Mouse (Mus musculus) A20 (cell line): Measurements from ENCODE around the gene Kcnk16.
"Not testable (repeated sequence)": the region's sequence is repeated elsewhere in the genome, so short reads cannot be mapped to it uniquely, and the experiment has no call there.

Source experiments
- DNase-seq: peaks from one replicate; pipeline ENCODE4 v3.0.0-alpha.2; 2011; ENCODE audit warnings: low read depth, low spot score

Kcnk16 gene

DNA sequence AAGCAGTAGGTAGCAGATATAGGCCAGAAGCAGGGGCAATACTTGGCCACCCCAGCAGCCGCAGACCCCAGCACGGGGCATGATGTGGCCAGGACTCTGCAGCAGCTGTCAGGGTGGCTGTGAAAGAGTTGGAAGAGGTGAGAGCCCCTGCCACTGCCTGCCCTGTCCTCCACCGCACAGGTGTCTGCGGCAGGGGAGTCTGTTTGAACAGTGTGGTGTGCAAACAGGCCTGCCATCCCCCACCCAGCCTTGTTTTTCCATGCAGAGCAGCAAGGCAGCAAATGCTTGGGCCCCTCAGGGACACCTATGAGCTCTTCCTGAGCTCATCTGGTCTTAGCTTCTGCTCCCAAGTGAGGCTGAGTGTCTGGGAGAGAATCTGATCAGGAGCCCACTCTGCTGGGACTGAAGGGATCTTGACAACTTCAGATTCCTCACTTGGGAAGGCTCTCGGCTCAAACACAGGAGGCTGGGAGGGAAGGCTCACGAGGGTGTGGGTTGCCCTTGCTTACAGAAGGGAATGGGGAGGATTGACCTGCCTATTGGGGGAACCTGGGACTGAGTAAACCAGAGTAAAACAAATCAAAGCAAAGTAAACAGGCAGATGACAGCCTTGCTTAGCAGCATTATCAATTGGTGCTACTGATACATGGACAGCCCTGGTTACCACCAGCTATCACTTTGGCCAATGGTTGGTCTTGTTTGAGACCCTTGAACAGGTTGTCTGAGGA lies at the start of gene Kcnk16:
TSS of gene Kcnk16 (minus strand) at position 118 of the 728 bp plus-strand sequence.
- DNase-seq = no peak

DNA sequence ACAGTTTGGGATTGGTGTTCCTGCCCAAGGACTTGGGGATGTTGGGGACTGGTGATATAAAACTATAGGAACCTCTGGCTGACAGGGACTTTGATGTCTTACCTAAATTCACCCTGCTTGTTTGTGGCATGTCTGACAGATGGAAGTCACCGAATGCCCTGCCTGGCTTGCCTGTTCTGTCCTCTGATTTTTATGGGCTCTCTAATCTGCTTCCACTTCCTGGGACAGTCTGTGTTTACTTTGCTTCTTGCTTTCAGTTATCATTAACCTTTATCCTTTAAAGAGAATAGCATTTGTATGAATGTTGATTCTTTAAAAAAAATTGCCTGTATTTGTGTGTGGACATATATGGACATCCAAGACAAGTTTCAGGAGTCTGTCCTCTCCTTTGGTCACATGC lies 46.1 kb upstream of the Kcnk16 start:
- DNase-seq = no peak

DNA sequence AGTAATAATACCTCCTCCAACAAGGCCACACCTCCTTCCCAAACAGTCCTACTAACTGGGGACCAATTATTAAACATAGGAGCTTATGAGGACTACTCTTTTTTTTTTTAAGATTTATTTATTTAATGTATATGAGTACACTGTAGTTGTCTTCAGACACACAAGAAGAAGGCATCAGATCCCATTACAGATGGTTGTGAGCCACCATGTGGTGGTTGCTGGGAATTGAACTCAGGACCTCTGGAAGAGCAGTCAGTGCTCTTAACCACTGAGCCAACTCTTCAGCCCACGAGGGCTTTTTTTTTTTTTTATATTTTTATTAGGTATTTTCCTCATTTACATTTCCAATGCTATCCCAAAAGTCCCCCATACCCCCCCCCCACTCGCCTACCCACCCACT lies 36.1 kb upstream of the Kcnk16 start:
- not testable (repeated sequence) for DNase-seq

DNA sequence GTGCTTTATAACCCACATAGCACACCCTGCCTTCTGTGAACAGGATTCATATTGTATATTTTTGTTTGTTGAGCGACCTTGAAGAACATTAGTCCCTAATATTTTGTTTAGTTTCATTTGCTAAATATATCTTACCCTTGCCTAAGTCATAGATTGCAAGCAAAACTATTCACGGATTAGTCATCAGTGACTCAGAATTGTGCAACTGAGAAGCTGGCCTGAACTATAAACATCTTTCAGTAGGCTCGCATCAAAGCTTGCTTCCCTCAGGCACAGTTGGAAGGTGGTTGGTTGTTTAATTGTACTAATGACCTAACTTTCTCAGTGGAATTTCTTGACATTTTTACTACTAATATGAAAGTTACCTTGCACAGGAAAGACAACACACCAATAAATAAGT lies 29.1 kb upstream of the Kcnk16 start:
- DNase-seq = no peak

DNA sequence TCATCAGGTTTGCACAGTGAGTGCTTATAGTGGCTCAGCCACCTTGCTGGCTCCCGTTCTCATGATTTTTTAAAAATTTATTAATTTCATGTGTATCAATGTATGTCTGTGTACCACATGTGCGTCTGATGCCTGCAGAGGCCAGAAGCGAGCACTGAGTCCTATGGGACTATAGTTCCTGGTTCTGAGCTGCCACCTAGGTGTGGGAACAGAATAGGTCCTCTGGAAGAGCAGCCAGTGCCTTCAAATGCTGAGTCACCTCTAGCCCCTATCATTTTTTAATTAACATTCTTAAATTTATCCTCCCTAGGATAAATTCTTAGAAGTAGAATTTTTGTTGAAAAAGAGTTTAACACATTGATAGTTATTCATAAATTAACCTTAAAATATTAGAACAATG lies 28.6 kb upstream of the Kcnk16 start:
- no peak for DNase-seq

DNA sequence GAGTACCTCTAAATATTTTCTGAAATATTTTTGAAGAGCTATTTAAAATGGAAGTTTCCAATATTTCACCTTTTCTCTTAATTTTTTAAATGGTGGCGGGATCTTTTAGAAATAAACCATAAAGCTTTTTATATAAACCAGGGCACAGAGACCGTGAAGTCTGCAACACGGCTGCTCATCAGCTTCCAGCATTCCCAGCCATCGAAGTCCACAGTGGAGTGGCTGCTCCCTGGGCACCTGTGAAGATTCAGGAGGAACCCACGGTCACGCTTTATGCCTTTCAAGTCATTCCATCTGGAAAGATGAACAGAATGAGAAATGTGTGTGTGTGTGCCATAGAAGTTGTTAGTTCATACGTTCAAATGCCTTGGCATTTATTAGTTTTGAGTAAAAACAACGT lies 25.9 kb upstream of the Kcnk16 start:
- no peak for DNase-seq

DNA sequence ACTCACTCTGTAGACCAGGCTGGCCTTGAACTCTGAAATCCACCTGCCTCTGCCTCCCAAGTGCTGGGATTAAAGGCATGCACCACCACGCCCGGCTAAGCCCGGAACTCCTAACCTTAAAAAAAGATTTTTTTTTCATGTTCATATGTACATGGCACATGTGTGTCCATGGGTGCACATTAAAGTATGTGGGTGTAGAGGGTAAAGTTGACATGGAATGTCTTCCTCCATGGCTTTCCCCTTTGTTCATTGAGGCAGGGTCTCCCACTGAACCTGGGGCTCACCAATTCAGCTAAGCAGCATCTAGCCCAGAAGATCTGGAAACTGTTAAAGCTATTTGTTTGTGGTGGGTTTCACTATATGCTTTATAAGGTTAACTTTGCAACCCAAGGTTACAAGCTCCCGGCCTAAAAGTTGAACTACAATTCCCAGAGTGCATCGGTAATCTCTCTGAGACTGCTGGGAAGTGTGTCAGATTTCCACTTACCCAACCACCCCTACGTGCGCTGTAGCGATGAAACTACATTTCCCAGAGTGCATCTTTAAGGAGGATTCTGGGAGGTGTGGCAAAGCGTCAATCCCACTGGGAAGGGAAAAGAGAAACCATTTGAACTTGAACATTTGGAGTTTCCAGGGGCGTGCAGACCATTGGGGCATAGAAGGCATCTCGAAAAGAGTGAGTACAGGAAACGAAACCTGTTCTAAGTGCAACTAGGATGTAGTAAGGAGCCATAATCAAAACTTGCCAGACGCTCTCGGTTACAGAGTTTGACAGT lies 25.3 kb upstream of the Kcnk16 start, which contains the start of gene Nudt13:
TSS of gene Nudt13 (plus strand) at position 581 of the 776 bp plus-strand sequence.
- DNase-seq = peak; percentile 90

DNA sequence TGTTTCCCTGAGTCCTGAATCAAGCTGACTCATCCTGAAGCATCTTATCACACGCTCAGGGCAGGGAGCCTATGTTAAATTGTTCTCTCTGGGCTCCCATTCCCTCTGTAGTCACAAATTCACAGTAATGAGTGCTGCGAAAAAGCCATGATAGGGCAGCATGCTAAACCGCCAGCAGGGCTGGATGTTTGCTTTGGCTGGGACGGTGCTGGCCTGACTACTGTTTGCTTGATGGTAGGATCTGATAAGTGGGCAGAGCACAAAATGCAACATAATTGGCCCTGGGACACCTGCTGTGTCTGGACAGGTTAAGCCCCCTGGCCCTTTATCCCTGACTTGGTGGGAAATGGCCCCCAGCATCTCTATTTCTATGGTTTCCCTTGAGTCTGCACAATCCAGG lies 22.4 kb upstream of the Kcnk16 start:
- no peak for DNase-seq

DNA sequence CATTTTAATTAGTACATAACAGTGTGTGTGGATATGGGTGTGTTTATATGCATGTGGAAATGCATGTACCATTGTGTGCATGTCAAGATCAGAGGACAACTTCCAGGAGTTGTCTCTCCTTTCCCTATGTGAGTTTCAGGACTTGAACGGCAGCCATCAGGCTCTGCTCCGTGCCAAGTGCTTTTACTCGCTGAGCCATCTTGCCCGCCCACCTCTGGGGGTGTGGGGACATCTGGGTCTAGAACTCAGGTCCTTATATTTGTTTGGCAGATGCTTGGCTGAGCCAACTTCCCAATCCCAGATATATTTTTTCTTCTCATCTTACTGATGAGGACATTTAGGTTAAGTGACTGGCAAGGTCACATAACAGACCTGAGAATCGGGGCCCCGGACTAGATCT lies 578 bp downstream of the Kcnk16 start:
- no peak for DNase-seq

DNA sequence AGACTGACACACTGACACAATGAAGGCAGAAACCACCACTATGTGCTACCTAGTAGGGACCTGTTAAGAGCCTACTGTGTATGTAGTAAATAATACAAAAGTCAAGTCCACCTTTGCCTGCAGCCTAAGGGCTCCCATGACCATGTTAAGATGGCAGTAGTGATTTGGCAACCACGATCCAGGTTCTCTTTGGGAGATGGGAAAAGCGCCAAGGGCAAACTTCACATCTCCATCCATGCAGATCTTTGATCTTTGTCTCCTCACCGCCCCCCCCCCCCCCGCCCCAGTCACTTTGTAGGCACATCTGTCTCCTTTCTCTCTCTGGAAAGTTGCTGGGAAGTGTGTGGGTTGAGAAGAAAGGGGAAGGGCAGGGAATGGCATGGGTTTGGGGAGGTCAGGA lies 6.7 kb downstream of the Kcnk16 start:
- no peak for DNase-seq

DNA sequence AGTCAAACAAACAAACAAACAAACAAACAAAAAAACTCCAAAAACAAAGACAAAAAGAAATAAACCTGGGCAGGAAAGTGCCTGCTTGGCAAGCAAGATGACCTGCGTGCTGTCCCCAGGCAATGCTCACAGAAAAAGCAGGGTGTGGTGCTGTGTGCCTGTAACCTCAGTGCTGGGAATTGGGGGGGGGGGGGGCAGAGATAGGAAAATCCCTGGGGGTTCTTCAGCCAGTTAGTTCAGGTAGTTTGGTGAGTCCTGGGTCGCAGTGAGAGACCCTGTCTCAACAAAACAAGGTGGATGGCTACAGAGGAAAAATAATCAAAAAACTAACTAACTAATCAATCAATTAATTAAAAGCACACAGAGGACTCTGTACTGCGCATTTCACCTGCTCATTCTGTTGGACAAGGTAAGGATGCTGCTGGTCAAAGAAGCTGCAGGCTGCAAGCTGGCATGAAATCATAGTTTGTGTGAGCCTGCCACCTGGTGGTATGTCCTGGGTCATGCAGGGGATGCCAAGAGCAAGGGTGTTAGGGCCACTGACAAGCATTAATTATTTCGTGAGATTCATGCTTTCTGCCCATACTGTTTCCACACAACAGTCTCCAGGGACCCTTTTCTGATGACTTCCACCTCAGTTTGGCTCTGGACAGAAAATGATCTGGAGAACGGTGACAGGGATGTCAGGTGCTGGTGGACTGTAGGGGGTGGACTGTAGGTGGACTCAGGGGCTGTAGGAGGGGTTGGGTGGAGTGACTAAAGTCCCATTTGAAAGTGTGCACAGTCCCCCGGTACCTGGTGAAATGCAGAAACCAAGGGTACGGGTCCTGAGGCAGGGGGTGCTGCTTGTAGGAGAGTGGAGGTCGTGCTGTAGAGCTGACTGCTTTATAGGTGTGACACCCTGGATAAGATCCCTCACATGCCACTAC lies 10.6 kb downstream of the Kcnk16 start:
- peak; percentile 67 for DNase-seq

DNA sequence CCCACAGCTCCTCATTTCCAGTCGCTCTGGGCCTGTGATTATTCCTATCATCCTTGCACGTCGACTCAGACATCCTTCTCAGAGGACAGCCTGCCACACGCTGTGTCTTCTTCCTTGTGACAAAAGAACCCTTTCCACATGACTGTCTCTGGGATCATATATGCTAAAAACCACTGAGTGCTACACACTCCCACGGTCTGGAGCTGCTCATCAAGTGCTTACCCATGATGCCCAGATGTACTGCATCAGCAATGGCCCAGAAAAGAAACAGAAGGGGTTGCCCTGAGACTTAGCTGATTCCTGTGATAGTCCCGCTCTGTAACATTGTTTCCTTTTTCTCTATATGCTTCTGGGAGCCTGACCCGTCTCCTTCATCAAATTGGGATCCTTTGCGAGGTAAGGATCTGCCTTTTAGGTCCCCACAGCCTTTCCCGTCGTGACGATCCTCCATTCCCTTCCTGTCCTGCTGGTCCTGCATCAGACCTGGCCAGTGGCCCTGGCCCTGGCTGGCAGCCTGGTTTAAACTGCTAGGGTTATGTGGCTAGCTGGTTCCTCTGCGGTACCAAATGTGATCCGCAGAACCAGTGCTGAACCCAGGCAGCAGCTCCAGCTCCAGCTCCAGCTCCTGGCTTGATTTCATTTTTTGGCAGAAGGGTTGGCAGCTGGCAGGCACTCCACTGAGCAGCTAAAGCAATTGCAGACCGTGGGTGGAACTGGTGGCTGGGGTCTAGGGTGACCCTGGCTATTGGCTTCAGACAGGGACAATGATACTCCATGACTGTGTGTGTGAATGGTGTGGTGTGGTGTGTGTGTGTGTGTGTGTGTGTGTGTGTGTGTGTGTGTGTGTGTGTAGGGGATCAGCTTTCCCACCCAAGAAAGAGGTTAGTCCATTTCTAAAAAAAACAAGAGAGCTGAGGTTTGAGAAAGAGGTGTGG lies 18.5 kb downstream of the Kcnk16 start:
- no peak for DNase-seq

DNA sequence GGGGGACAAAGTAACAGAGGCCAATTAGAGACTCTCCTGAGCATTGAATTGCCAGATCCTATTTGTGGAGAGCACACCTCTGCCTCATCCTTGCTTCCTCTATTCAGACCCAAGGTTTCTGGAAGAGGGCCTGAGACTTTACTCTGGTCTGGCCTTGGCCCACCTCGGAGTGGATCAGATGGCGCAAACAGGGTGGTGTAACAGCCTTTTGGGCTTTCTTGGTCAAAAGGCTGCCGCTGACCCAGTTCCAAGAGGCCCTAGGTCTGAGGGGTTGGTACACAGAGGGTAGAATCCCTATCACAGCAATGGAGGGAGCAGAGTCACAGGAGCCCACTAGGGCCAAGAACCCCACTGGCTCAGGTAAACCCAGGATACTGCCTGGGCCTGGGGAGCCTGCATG lies 21.0 kb downstream of the Kcnk16 start:
- DNase-seq = no peak

DNA sequence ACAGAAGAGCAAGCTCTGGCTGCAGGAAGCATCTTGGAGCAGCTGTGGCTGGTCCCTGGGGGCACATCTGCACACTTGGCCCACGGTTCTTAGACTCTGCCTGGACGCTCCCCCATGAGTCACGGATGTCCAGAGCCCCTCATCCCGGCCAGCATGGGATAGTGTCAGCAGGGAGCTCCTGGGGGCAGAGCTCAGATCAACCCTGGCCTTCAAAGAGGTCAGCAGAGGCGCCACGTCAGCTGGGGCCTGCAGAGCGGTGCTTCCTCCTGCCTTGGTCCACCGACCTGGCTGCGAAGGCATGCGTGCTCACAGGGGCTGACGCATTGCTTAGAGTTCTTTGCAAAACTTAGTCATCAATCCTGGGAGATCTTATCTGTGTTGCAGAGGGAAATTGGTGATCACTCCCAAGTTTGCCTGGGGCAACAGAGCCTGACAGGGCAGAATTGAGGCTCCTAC lies 22.2 kb downstream of the Kcnk16 start:
- no peak for DNase-seq

DNA sequence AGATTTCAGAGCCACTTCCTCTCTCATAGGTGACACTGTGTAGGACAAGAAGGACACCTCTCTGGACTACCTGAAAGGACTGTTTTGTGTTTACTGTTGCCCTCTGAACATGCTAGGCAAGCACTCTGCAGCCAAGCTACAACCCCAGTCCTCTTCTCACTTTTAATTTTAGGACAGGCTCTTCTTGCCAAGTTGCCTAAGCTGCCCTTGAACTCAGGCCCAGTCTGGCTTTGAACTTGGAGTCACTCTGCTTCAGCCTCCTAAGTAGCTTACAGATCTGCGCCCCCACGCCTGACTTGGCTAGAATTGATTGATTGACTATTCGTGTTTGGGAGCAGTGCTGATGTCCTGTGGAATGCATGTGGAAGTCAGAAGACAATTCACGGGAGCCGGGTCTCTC lies 23.1 kb downstream of the Kcnk16 start:
- DNase-seq = no peak

DNA sequence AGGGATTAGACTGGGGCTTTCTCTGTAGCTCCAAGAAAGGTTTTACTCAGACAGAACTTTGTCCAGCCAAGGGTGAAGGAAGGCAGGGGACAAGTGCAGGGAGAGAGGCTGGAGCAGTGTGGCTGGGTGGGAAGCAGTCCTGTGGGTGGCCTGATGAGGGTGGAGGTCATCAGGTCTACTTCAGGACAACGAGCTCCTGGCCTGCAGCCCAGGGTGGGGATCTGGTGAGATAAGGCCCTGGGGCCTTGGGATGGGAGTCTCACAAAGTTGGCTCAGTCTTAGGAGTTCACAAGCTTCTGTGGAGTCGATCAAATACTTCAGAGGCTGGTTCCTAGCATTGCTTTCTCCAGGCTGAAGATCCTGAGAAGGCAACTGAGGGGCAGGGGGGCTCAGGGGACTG lies 23.7 kb downstream of the Kcnk16 start:
- no peak for DNase-seq

DNA sequence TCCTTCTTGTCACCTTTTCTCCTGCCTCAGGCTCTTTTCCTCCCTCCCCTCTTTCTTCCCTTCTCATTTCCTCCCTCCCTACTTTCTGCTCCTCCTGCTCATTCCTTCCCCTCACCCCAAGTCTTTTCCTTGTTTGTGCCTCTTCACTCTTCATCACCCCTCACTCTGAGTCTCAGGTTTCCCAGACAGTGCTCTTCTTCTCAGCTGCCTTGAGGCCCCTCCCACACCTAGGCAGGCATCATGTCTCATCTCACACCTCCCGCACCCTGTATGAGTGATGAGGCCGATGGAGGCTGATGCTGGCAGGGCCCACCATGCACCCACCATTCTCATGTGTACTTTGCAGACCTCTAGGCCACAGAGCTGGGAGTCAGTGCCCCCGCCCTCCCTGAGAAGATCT lies 25.8 kb downstream of the Kcnk16 start:
- no peak for DNase-seq

DNA sequence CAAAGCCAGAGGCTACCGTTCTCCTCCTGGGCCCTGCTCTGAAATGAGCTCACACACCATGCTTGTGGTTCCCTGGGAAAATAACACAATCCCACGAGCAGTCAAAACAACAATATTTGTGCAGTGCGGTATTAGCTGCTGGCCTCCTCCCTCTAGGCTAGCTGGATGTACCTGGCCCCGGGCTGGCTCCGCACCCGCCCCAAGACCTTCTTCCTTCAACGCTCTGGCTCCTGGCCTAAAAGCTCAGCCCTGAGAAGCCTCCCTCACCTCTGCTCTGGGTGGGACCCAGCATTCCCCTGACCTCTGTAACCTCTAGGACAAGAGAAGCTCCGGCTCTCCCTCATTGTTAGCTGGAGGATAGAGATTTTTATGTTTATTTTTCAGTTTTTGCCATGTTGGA lies 26.5 kb downstream of the Kcnk16 start:
- no peak for DNase-seq

DNA sequence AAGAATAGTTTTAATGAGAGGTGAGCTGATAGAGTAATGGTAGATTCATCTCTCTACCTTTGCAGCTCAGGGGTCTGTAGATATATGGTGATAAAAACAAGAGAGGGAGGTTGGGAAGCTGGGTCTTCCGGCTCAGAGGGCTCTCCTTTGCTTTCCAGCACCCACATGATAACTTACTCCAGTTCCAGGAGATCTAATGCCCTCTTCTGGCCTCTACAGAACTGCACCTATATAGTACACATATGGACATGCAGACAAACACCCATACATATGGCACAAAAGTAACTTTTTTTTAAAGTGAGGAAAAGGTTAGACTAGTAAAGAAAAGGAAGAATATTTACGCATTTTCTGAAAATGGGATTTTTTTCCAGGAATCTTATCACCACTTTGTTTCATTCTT lies 34.6 kb downstream of the Kcnk16 start:
- DNase-seq = peak; percentile 24

DNA sequence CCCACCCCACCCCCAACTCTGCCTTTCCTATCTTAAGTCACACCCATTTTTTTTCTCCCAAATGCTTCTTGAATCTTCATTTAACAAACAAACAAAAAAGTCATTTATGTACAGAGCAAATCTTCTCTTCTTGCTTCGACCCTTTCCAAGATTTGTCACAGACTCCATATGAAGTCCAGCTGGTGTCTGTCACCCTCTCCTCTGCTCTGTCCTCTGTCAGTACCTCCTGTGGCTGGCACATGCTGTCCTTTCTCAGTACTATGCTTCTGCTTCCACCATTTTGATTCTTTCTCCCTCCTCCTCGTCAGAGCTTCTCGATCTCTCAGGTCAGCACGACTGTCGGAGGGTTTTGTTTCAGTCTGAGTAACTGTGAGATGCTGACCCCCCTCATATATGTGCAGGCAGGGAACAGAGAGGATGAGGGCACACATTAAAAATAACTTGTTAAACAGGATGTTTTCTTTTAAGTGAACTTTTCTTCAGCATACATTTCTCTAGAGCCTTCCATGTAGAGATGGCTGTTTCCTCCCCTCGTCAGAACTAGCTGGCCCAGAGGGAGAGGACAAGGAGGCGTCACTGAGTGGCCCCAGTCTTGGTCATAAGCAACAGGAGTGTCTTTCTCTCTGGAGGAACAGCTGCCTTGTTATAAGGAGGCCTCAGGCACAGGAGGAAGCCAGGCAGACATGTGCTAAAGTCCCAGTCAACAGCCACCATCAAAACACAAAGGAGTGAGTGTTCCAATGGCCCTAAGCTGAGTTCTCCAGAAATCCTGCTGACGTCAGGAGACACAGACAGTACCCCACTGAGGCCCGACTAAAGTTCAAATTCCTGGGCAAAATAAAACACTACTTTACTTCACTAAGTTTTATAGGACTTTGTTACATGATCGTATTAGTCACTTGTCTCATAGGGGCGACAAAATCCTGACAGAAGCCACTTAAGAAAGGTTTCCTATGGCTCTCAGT lies 35.7 kb downstream of the Kcnk16 start:
- no peak for DNase-seq
